Mouse (Mus musculus) thymus, adult 2 months (tissue): ENCODE data around the gene Sept10. TPM values are rescaled to one million over a fixed set of nuclear protein-coding genes. Genes with fewer than 3 reads are reported as not detected.

Experiments
- DNase-seq: peaks from one replicate; pipeline ENCODE4 v3.0.0; 2021
- H3K27ac ChIP-seq: fragments of 200-500 bp; 2 replicates; pipeline ENCODE4 v1.5.1; 2012; ENCODE audit warnings: low read length, control low read depth; ENCODE audit not compliant: control insufficient read depth, insufficient read depth
- H3K27me3 ChIP-seq: fragments of 200-500 bp; 2 replicates; pipeline ENCODE4 v1.6.1; 2012; ENCODE audit warnings: mild to moderate bottlenecking, low read length, moderate library complexity, mixed read lengths; ENCODE audit not compliant: control insufficient read depth, insufficient read depth
- H3K36me3 ChIP-seq: fragments of 200-500 bp; 2 replicates; pipeline ENCODE4 v1.6.1; 2012; ENCODE audit warnings: mild to moderate bottlenecking, low read length, moderate library complexity; ENCODE audit not compliant: control insufficient read depth, insufficient read depth
- H3K4me1 ChIP-seq: fragments of 200-500 bp; replicated peaks from 2 replicates; pipeline ENCODE4 v1.6.1; 2012; ENCODE audit warnings: low read length; ENCODE audit not compliant: control insufficient read depth, insufficient read depth
- H3K4me3 ChIP-seq: fragments of 200-500 bp; 2 replicates; pipeline ENCODE4 v1.5.1; 2012; ENCODE audit warnings: mild to moderate bottlenecking, low read length, control low read depth, moderate library complexity; ENCODE audit not compliant: control insufficient read depth, insufficient read depth
- CTCF ChIP-seq: fragments of 200-500 bp; IDR thresholded peaks from 2 replicates; pipeline ENCODE4 v1.5.1; 2012; ENCODE audit warnings: mild to moderate bottlenecking, control low read depth, low read length, moderate library complexity, borderline replicate concordance; ENCODE audit not compliant: control insufficient read depth, poor library complexity, insufficient read depth; ENCODE audit errors: extremely low read depth
- POLR2A ChIP-seq: fragments of 200-500 bp; IDR thresholded peaks from 2 replicates; pipeline ENCODE4 v1.6.1; 2012; ENCODE audit warnings: mild to moderate bottlenecking, low read length, control low read depth, moderate library complexity; ENCODE audit not compliant: control insufficient read depth, poor library complexity, insufficient read depth; ENCODE audit errors: extremely low read depth
- whole genome bisulfite sequencing: fragments of 180-500 bp; shearing (Covaris S2); methylation state at CpG from one replicate; pipeline ENCODE4 v1.1.7; 2018; 5-methylcytosine and 5-hydroxymethylcytosine counted together
- polyA plus RNA-seq: library from polyadenylated mRNA; depleted of rRNA; stranded (reverse); fragments of >200 nt; gene quantifications from 2 replicates; pipeline ENCODE4 v1.2.3, GENCODE M21; 2012

Sept10 gene
- polyA plus RNA-seq, 1 experiment = 3.1 TPM

- H3K27me3 ChIP-seq = no peaks in the 10 kb centered on the region
- H3K4me3 ChIP-seq = no peak overlapping the region
- no peaks in the 10 kb centered on the region for H3K4me1 ChIP-seq
- TF ChIP-seq POLR2A = no peak
- TF ChIP-seq CTCF = no peak
- WGBS = 92% methylated on average over 8 of the region's 8 CpGs
- H3K36me3 ChIP-seq = no peaks in the 10 kb centered on the region
- no peak for DNase-seq
- H3K27ac ChIP-seq = no peak overlapping the region
Observed at GRCm38 (mm10) chr10:59252396-59252795, 30.7 kb upstream of the Sept10 start.

DNA sequence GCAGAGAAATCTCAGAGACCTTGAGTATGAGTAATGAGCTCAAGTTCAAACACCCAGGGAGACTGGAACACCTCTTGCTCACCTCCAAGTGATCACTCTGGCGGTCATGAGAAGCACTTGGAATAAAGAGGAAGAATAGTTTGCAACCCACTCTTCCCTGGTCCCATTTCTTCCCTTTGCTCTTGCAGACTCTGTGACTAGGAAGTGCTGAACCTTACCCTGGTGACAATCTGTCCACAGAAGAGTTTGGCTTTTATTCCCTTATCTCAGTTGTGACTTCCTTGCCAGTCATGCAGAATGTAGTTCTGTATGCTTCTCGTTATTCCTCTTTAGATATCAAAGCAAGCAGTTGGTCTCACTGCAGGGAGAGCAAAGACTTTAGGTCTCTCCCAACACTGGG lies 30.3 kb upstream of the Sept10 start:
- no peak for TF ChIP-seq CTCF
- TF ChIP-seq POLR2A = no peak
- no peak for DNase-seq
- H3K27ac ChIP-seq = no peak overlapping the region
- no peaks in the 10 kb centered on the region for H3K4me1 ChIP-seq
- 90% methylated on average over 2 of the region's 2 CpGs for WGBS
- H3K27me3 ChIP-seq = no peaks in the 10 kb centered on the region
- H3K36me3 ChIP-seq = no peaks in the 10 kb centered on the region
- H3K4me3 ChIP-seq = no peak overlapping the region

DNA sequence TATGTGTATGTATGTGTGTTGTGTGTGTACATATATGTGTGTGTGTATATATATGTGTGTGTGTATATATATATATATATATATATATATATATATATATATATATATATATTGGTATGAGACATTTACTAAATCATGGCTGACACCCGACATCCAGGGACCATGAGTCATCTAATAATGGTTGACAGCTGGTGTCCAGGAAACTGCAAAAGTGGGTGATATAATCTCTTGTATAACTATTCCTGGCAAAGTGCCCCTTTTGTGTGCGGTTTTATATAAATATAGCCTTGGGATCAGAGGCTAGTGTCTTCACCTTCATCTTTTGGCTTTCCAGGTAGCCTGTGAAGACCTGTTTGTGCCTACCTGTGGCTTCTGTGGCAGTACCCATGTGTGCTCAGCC lies 29.0 kb upstream of the Sept10 start:
- Histone ChIP-seq H3K36me3 (no peaks in the 10 kb centered on the region), H3K27me3 (no peaks in the 10 kb centered on the region), H3K4me3 (no peak overlapping the region), H3K27ac (no peak overlapping the region), H3K4me1 (no peaks in the 10 kb centered on the region)
- DNase-seq = no peak
- WGBS = 78% methylated on average over 2 of the region's 2 CpGs
- TF ChIP-seq POLR2A (no peak), CTCF (no peak)

DNA sequence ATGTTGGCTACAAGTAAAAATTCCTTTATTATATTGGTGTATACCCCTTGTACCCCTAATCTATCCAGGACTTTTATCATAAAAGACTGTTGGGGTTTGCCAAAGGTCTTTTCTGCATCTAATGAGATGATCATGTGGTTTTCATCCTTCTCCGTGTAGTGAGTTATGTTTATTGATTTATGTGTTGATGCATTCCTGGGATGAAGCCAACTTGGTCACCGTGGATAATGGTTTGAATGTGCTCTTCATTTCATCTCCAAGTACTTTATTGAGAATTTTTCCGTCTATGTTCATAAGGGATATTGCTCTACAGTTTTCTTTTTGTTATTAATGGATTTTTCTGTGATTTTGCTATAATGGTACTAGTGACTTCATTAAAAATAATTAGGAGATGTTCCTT lies 27.9 kb upstream of the Sept10 start:
- no peak for TF ChIP-seq POLR2A
- TF ChIP-seq CTCF = no peak
- Histone ChIP-seq H3K27me3 (no peaks in the 10 kb centered on the region), H3K27ac (no peak overlapping the region), H3K4me1 (no peaks in the 10 kb centered on the region), H3K36me3 (no peaks in the 10 kb centered on the region), H3K4me3 (no peak overlapping the region)
- DNase-seq = no peak
- 90% methylated on average over 3 of the region's 3 CpGs for WGBS

DNA sequence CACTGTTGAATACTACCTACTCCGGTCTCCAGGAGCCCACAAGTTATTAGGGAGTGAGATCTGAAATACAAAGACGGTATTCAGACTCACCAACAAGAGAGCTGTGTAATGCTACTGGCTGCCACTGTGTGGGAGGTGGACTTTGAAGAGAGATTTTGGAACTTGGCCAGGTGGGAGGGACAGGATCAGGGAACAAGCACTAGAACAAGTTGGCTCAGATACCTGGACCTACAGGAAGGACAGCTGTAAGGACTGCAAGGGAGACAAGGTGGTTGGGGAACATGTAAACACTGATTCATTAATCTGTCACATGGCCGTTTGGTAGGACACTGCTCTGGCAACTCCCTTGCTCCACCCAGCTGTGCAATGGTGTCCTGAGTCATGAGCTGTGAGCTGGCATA lies 19.5 kb upstream of the Sept10 start:
- TF ChIP-seq CTCF = no peak
- no peak for TF ChIP-seq POLR2A
- Histone ChIP-seq H3K27ac (no peak overlapping the region), H3K4me3 (no peak overlapping the region), H3K27me3 (no peaks in the 10 kb centered on the region), H3K36me3 (no peaks in the 10 kb centered on the region), H3K4me1 (no peaks in the 10 kb centered on the region)
- WGBS = 82% methylated on average over 3 of the region's 3 CpGs
- DNase-seq = no peak

DNA sequence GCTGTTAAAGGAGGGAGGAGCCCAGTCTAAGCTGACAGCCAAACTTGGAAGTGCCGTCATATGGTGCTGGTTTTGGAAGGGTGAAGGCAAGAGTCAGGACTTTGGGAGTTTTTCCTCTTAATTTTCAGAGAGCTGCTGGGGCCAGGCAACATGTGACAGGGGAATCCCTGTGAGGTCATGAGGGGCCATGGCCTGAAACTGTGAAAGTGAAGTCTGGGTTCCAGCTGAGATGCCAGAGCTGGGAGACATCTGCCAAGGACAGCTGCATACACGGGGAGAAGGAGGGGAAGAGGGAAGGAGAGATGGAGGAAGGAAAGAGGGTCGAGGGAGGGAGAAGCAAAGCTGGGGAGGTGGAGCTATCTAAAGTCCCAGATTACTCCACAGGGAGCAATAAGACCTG lies 16.1 kb upstream of the Sept10 start:
- H3K4me3 ChIP-seq = no peak overlapping the region
- no peaks in the 10 kb centered on the region for H3K4me1 ChIP-seq
- WGBS = 53% methylated on average over 3 of the region's 3 CpGs
- no peaks in the 10 kb centered on the region for H3K27me3 ChIP-seq
- H3K36me3 ChIP-seq = no peaks in the 10 kb centered on the region
- no peak overlapping the region for H3K27ac ChIP-seq
- TF ChIP-seq CTCF = no peak
- TF ChIP-seq POLR2A = no peak
- no peak for DNase-seq

GRCm38 (mm10) chr10:59236486-59236885 lies 14.8 kb upstream of the Sept10 start:
- WGBS = 90% methylated on average over 6 of the region's 6 CpGs
- no peak overlapping the region for H3K4me3 ChIP-seq

More at GRCm38 (mm10) chr10:59236486-59236885, 14.8 kb upstream of the Sept10 start:
- DNase-seq = no peak
- Histone ChIP-seq H3K27ac (no peak overlapping the region), H3K36me3 (no peaks in the 10 kb centered on the region), H3K4me1 (no peaks in the 10 kb centered on the region), H3K27me3 (no peaks in the 10 kb centered on the region)
- TF ChIP-seq CTCF (no peak), POLR2A (no peak)
